Mouse (Mus musculus) naive thymus-derived CD4-positive, alpha-beta T cell, adult 2 months (primary cell): Measurements from ENCODE around the gene Ush2a.

Experiments
- DNase-seq: peaks from one replicate; pipeline ENCODE4 v3.0.0-alpha.2; 2011; ENCODE audit warnings: low read depth

The Ush2a gene

GRCm38 (mm10) chr1:189007980-189008324 is 746.1 kb downstream of the Ush2a start:
- no peak for DNase-seq

GRCm38 (mm10) chr1:189010671-189011070 is 748.8 kb downstream of the Ush2a start:
- DNase-seq, result no peak

GRCm38 (mm10) chr1:189012846-189013586 is 751.2 kb downstream of the Ush2a start:
- DNase-seq, result no peak

- no peak for DNase-seq
Observed at GRCm38 (mm10) chr1:189013587-189013921, 751.7 kb downstream of the Ush2a start.
